ENCODE assay signal across 26 mouse cellular contexts in genomic region chr11:50177111-50177510, GRCm38 (mm10). TPM values are rescaled to one million over a fixed set of nuclear protein-coding genes. Genes with fewer than 3 reads are reported as not detected.
DNase-seq lines count a peak whose midpoint lies in the region; TF ChIP-seq lines count a peak whose summit lies in the region.
"Had no signal": no experiment of that assay in that cellular context is flagged by ENCODE, and none has a peak within 500 bp of the region (broad histone marks: within the 10 kb centered on the region; RNA-seq: fewer than 3 reads in every experiment).

No protein-coding gene starts in this region.

- 51% methylated on average over 6 of the region's 6 CpGs for WGBS in kidney, adult 2 months
- WGBS in lung, adult 2 months, result 68% methylated on average over 6 of the region's 6 CpGs

- DNase-seq in kidney, adult 2 months, result no peak
- DNase-seq in kidney, adult 11 months, result no peak
- DNase-seq in left cerebral cortex, adult 2 months (ENCODE audit: extremely low spot score in 1 of 2, low spot score in 2 of 2), result no peak
- DNase-seq in left cerebral cortex, adult 8-10 months (ENCODE audit: low spot score in 2 of 2), result no peak
- no peak for DNase-seq in testis, postnatal 14 days (ENCODE audit: low spot score)
- DNase-seq in lung, adult 2 months, result no peak
- DNase-seq: adrenal gland, adult 8-10 months; B cell, adult 2 months; cerebellum, adult 8-10 months; cerebellum, postnatal 25 days; heart, postnatal 14 days; layer of hippocampus, postnatal 36 days; liver, embryonic 13.5 days; lung, postnatal 10 days; thymus, adult 2 months; thymus, postnatal 36 days had no signal

- no peaks in the 10 kb centered on the region for H3K36me3 ChIP-seq in kidney, adult 2 months (ENCODE audit: control insufficient read depth, insufficient read depth, low read length)
- H3K36me3 ChIP-seq in testis, adult 2 months (ENCODE audit: control insufficient read depth, insufficient read depth, low read length), result peaks cover 5% of the 10 kb centered on the region
- H3K36me3 ChIP-seq: stomach, embryonic 15.5 days had no signal

- H3K27me3 ChIP-seq in kidney, adult 2 months (replicated peaks; ENCODE audit: control insufficient read depth, insufficient read depth, low read length), result no peaks in the 10 kb centered on the region
- no peaks in the 10 kb centered on the region for H3K27me3 ChIP-seq in testis, adult 2 months (ENCODE audit: control insufficient read depth, insufficient read depth, low read length)
- H3K27me3 ChIP-seq: embryonic facial prominence, embryonic 15.5 days; forebrain, embryonic 12.5 days; limb, embryonic 15.5 days; liver, embryonic 13.5 days; midbrain, embryonic 13.5 days; stomach, embryonic 15.5 days had no signal

- peaks cover 25% of the 10 kb centered on the region for H3K4me1 ChIP-seq in kidney, adult 2 months (ENCODE audit: control insufficient read depth, insufficient read depth, low read length)
- peaks cover 2% of the 10 kb centered on the region; the same call in 1 of the 2 replicates for H3K4me1 ChIP-seq in testis, adult 2 months (ENCODE audit: control insufficient read depth, insufficient read depth, low read length)
- H3K4me1 ChIP-seq in lung, adult 2 months (ENCODE audit: control insufficient read depth, insufficient read depth, low read length), result no peaks in the 10 kb centered on the region; the same call in 1 of the 2 replicates
- H3K4me1 ChIP-seq: embryonic facial prominence, embryonic 15.5 days had no signal

- no peak for TF ChIP-seq POLR2A in kidney, adult 2 months (IDR thresholded peaks at IDR 0.05; ENCODE audit: low read depth, low read length)
- TF ChIP-seq POLR2A in testis, adult 2 months (IDR thresholded peaks at IDR 0.05; ENCODE audit: control insufficient read depth, low read depth, low read length), result no peak
- no peak for TF ChIP-seq POLR2A in lung, adult 2 months (IDR thresholded peaks at IDR 0.05; ENCODE audit: borderline replicate concordance, extremely low read depth, low read depth, low read length)

- TF ChIP-seq CTCF in kidney, adult 2 months (conservative IDR thresholded peaks at IDR 0.05; ENCODE audit: insufficient read depth, insufficient read length, low read depth, low read length), result no peak
- TF ChIP-seq CTCF in left cerebral cortex, adult 2 months (IDR thresholded peaks at IDR 0.05), result no peak
- TF ChIP-seq CTCF in testis, adult 2 months (IDR thresholded peaks at IDR 0.05; ENCODE audit: control insufficient read depth, insufficient read depth, insufficient replicate concordance, low read depth, low read length), result no peak
- TF ChIP-seq CTCF in lung, adult 2 months (IDR thresholded peaks at IDR 0.05; ENCODE audit: insufficient read depth, low read length), result no peak

- intact Hi-C loops in left cerebral cortex, adult 2 months (cut with DNase I), result no loop called here

- H3K27ac ChIP-seq in kidney, adult 2 months (ENCODE audit: insufficient read depth, low read depth, low read length), result peak overlapping the region; percentile 48; the same call in 1 of the 2 replicates
- peak overlapping the region; percentile 40; the same call in 1 of the 2 replicates for H3K27ac ChIP-seq in left cerebral cortex, adult 2 months
- peak overlapping the region; percentile 30; the same call in 1 of the 2 replicates for H3K27ac ChIP-seq in testis, adult 2 months (ENCODE audit: control insufficient read depth, insufficient read depth, low read depth, low read length)
- H3K27ac ChIP-seq: embryonic facial prominence, embryonic 10.5 days; embryonic facial prominence, embryonic 15.5 days; forebrain, embryonic 12.5 days; hindbrain, embryonic 10.5 days; limb, embryonic 10.5 days; limb, embryonic 15.5 days; liver, embryonic 13.5 days; macrophage; midbrain, embryonic 13.5 days; stomach, embryonic 15.5 days had no signal

- H3K4me3 ChIP-seq in kidney, adult 2 months (ENCODE audit: insufficient read depth, low read depth, low read length), result no peak overlapping the region
- no peak overlapping the region for H3K4me3 ChIP-seq in left cerebral cortex, adult 2 months
- no peak overlapping the region for H3K4me3 ChIP-seq in testis, adult 2 months (ENCODE audit: control insufficient read depth, low read depth, low read length)
- H3K4me3 ChIP-seq in lung, adult 2 months (replicated peaks; ENCODE audit: extremely low read depth, low read depth, low read length), result no peak overlapping the region
- H3K4me3 ChIP-seq: embryonic facial prominence, embryonic 10.5 days; embryonic facial prominence, embryonic 15.5 days; forebrain, embryonic 12.5 days; hindbrain, embryonic 10.5 days; limb, embryonic 10.5 days; limb, embryonic 15.5 days; liver, embryonic 13.5 days; midbrain, embryonic 13.5 days; stomach, embryonic 15.5 days had no signal

RNA-seq across cellular contexts. Expression of gene Mrnip, which starts 2.9 kb away (rescaled TPM):
- polyA plus RNA-seq in kidney, adult 2 months (2012; rRNA removed), result 21.0 and 21.1 TPM in 2 replicates
- 10 to 100 TPM; 13.3 to 14.2 TPM for total RNA-seq in left cerebral cortex, adult 2 months (2021)
- total RNA-seq in left cerebral cortex, adult 8-10 months (2022), result 10 to 100 TPM; 14.4 to 19.1 (median 15.7) TPM
- 30.4 and 39.1 TPM in 2 replicates for polyA plus RNA-seq in testis, adult 2 months (2012; rRNA removed)
- 2.7 and 4.5 TPM in 2 replicates for polyA plus RNA-seq in lung, adult 2 months (2012; rRNA removed)

RNA-seq across cellular contexts. Expression of gene Sqstm1, which starts 33.5 kb away (rescaled TPM):
- 337 and 344 TPM in 2 replicates for polyA plus RNA-seq in kidney, adult 2 months (2012; rRNA removed)
- total RNA-seq in left cerebral cortex, adult 2 months (2021), result 100 to 1,000 TPM; 474 to 490 TPM
- total RNA-seq in left cerebral cortex, adult 8-10 months (2022), result 100 to 1,000 TPM; 498 to 523 (median 522) TPM
- polyA plus RNA-seq in testis, adult 2 months (2012; rRNA removed), result 43.2 and 46.7 TPM in 2 replicates
- 249 and 251 TPM in 2 replicates for polyA plus RNA-seq in lung, adult 2 months (2012; rRNA removed)

RNA-seq across cellular contexts. Expression of gene Mgat4b, which starts 33.6 kb away (rescaled TPM):
- polyA plus RNA-seq in kidney, adult 2 months (2012; rRNA removed), result 85.4 and 105 TPM in 2 replicates
- 10 to 100 TPM; 63.1 to 67.0 TPM for total RNA-seq in left cerebral cortex, adult 2 months (2021)
- 10 to 100 TPM; 61.3 to 68.0 (median 65.8) TPM for total RNA-seq in left cerebral cortex, adult 8-10 months (2022)
- 19.5 and 20.8 TPM in 2 replicates for polyA plus RNA-seq in testis, adult 2 months (2012; rRNA removed)
- polyA plus RNA-seq in lung, adult 2 months (2012; rRNA removed), result 77.4 and 91.7 TPM in 2 replicates

RNA-seq across cellular contexts. Expression of gene Tbc1d9b, which starts 45.9 kb away (rescaled TPM):
- polyA plus RNA-seq in kidney, adult 2 months (2012; rRNA removed), result 52.2 and 60.9 TPM in 2 replicates
- total RNA-seq in left cerebral cortex, adult 2 months (2021), result 100 to 1,000 TPM; 118 to 124 TPM
- 100 to 1,000 TPM; 125 to 140 (median 133) TPM for total RNA-seq in left cerebral cortex, adult 8-10 months (2022)
- polyA plus RNA-seq in testis, adult 2 months (2012; rRNA removed), result 10.9 and 12.5 TPM in 2 replicates
- polyA plus RNA-seq in lung, adult 2 months (2012; rRNA removed), result 66.1 and 68.4 TPM in 2 replicates
